Mouse (Mus musculus) myocyte (in vitro differentiated cells): ENCODE results near the gene Iqgap3.

ENCODE experiments used
- E2F4 ChIP-seq: IDR thresholded peaks from one replicate; pipeline ENCODE4 v1.6.1; 2011; ENCODE audit warnings: mild to moderate bottlenecking, control low read depth, moderate library complexity; ENCODE audit not compliant: insufficient read depth
- MYOD1 ChIP-seq, 3 experiments: IDR thresholded peaks; one replicate each; pipeline ENCODE4 v1.6.1; 2011; ENCODE audit warnings: control low read depth in 2 of 3, low read depth in 2 of 3, mild to moderate bottlenecking in 2 of 3, moderate library complexity in 1 of 3; ENCODE audit not compliant: insufficient read length in 2 of 3, control insufficient read depth in 1 of 3
- POLR2A ChIP-seq: IDR thresholded peaks from one replicate; pipeline ENCODE4 v1.6.1; 2011; ENCODE audit warnings: low read depth, mild to moderate bottlenecking, control low read depth, moderate library complexity; ENCODE audit not compliant: insufficient read length
- SRF ChIP-seq: IDR thresholded peaks from one replicate; pipeline ENCODE4 v1.6.1; 2011; ENCODE audit warnings: low read depth; ENCODE audit not compliant: control insufficient read depth, insufficient read length
- TCF12 ChIP-seq: IDR thresholded peaks from one replicate; pipeline ENCODE4 v1.6.1; 2011; ENCODE audit warnings: mild to moderate bottlenecking, control low read depth; ENCODE audit not compliant: poor library complexity, insufficient read depth, severe bottlenecking
- USF1 ChIP-seq: IDR thresholded peaks from one replicate; pipeline ENCODE4 v1.6.1; 2011; ENCODE audit warnings: low read depth, mild to moderate bottlenecking, control low read depth, moderate library complexity

DNA sequence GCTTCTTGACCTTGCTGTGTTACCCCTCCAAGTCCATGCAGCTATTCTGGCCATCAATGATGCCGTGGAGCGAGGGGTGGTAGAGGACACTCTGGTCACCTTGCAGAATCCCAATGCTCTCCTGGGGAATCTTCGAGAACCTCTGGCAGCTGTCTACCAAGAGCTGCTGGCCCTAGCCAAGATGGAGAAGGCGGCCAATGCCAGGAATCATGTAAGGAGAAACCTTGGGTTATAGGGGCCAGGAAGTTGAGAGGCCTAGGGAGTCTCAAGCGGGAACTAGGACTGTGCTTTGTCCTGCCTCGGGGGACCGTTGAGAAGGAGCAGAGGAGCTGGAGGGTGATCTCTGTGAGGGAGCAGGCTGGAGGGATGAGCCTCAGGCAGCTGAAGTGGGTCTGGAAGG lies 8.3 kb downstream of the Iqgap3 start:
- no peak for TF ChIP-seq E2F4
- no peak for TF ChIP-seq MYOD1 (IDR thresholded peaks at IDR 0.05; ENCODE audit: control insufficient read depth in 1 of 3, insufficient read length in 2 of 3, low read depth in 2 of 3)
- no peak for TF ChIP-seq POLR2A
- TF ChIP-seq SRF, result no peak
- TF ChIP-seq USF1, result no peak
- TF ChIP-seq TCF12, result no peak
